7 mouse cellular contexts compared by ENCODE assay signal in the genomic region with DNA sequence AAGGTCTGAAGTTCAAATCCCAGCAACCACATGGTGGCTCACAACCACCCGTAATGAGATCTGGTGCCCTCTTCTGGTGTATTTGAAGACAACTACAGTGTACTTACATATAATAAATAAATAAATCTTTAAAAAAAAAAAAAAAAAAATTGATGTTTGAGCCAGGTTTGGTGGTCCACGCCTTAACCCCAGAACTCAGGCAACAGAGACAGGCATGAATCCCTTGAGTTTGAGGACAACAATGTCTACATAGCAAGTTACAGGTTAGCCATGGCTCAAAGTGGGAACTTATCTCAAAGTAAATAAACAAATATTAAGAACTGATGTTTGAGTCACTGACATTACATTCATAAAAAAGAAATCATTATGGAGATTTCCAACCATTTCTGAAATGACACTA. TPM values are rescaled to one million over a fixed set of nuclear protein-coding genes. Genes with fewer than 3 reads are reported as not detected.
DNase-seq lines count a peak whose midpoint lies in the region; ATAC-seq and TF ChIP-seq lines count a peak whose summit lies in the region.
"Not testable (repeated sequence)": the region's sequence is repeated elsewhere in the genome, so short reads cannot be mapped to it uniquely, and the experiment has no call there.
"Had no signal": no experiment of that assay in that cellular context is flagged by ENCODE, and none has a peak within 500 bp of the region (broad histone marks: within the 10 kb centered on the region; RNA-seq: fewer than 3 reads in every experiment).

No protein-coding gene starts in this region.

- not testable (repeated sequence) for H3K4me3 ChIP-seq in ES-E14 (ENCODE audit: insufficient read depth in 1 of 2, low read depth in 1 of 2, low read length in 2 of 2, poor library complexity in 1 of 2, severe bottlenecking in 1 of 2); heart, postnatal 0 days (ENCODE audit: low read depth, low read length); layer of hippocampus, adult 2 months; liver, postnatal 0 days (ENCODE audit: low read depth, low read length); stomach, postnatal 0 days (ENCODE audit: low read depth, low read length)

- H3K4me1 ChIP-seq in ES-E14 (ENCODE audit: control insufficient read depth in 2 of 2, insufficient read depth in 2 of 2, low read length in 2 of 2, poor library complexity in 1 of 2); heart, postnatal 0 days (ENCODE audit: control insufficient read depth, insufficient read depth); stomach, postnatal 0 days (replicated peaks; ENCODE audit: control insufficient read depth, insufficient read depth): not testable (repeated sequence)
- H3K4me1 ChIP-seq in liver, postnatal 0 days (ENCODE audit: insufficient read depth), result peaks cover 13% of the 10 kb centered on the region

- not testable (repeated sequence) for ATAC-seq in Patski; heart, postnatal 0 days (ENCODE audit: insufficient read depth, low read depth); liver, postnatal 0 days; stomach, postnatal 0 days (ENCODE audit: low FRiP score, low TSS enrichment)

- in situ Hi-C loops in ES-E14 (cut with MboI; ENCODE audit: low sequenced_read_pairs in 2 of 2, unreplicated experiment in 2 of 2); Patski (cut with MboI; ENCODE audit: low pct_unique_long_range_greater_than_20kb): not testable (repeated sequence)

- H3K27ac ChIP-seq in ES-E14 (ENCODE audit: insufficient read depth, low read depth, low read length, poor library complexity, severe bottlenecking); heart, postnatal 0 days (ENCODE audit: low read depth); layer of hippocampus, adult 2 months; liver, postnatal 0 days (ENCODE audit: low read depth); stomach, postnatal 0 days (replicated peaks): not testable (repeated sequence)

- H3K9me3 ChIP-seq in ES-E14 (ENCODE audit: control insufficient read depth, insufficient read depth, low read depth, low read length); heart, postnatal 0 days (replicated peaks; ENCODE audit: control insufficient read depth, low read length); liver, postnatal 0 days (ENCODE audit: low read length); stomach, postnatal 0 days (ENCODE audit: control insufficient read depth, low read length): not testable (repeated sequence)

- H3K9ac ChIP-seq in ES-E14 (ENCODE audit: insufficient read depth, low read depth, low read length, poor library complexity, severe bottlenecking); heart, postnatal 0 days (replicated peaks; ENCODE audit: low read depth, low read length); liver, postnatal 0 days (replicated peaks); stomach, postnatal 0 days (ENCODE audit: low read length): not testable (repeated sequence)

- H3K27me3 ChIP-seq in Patski; heart, postnatal 0 days (ENCODE audit: control insufficient read depth, insufficient read depth, low read length); liver, postnatal 0 days (ENCODE audit: insufficient read depth, low read length); stomach, postnatal 0 days (ENCODE audit: control insufficient read depth, insufficient read depth, low read length): not testable (repeated sequence)

- POLR2A ChIA-PET in Patski (lab: Charles Lee), result not testable (repeated sequence)

- H3K4me2 ChIP-seq in heart, postnatal 0 days (ENCODE audit: low read depth, low read length); liver, postnatal 0 days (ENCODE audit: low read depth, low read length); stomach, postnatal 0 days (replicated peaks; ENCODE audit: low read depth): not testable (repeated sequence)

- TF ChIP-seq CTCF in Patski (IDR thresholded peaks at IDR 0.05), result peak; percentile 31
- TF ChIP-seq CTCF in heart, postnatal 0 days (IDR thresholded peaks at IDR 0.05; ENCODE audit: low read depth), result 0 out of 2 replicates have a peak, but pooled peaks have one; percentile 9
- TF ChIP-seq CTCF in layer of hippocampus, adult 2 months (conservative IDR thresholded peaks at IDR 0.05), result peak; percentile 26
- peak; percentile 23 for TF ChIP-seq CTCF in liver, postnatal 0 days (IDR thresholded peaks at IDR 0.05; ENCODE audit: low read depth)
- peak; percentile 24; the same call in 1 of the 2 replicates for TF ChIP-seq CTCF in stomach, postnatal 0 days (IDR thresholded peaks at IDR 0.05; ENCODE audit: low read depth)

- CTCF ChIA-PET in Patski (lab: Charles Lee), result not testable (repeated sequence)

- not testable (repeated sequence) for TF ChIP-seq EP300 in heart, postnatal 0 days (IDR thresholded peaks at IDR 0.05; ENCODE audit: low read depth); liver, postnatal 0 days (IDR thresholded peaks at IDR 0.05; ENCODE audit: low read depth); stomach, postnatal 0 days (optimal IDR thresholded peaks at IDR 0.05)

- DNase-seq in ES-E14 (ENCODE audit: low read depth, low spot score); Patski (ENCODE audit: low read depth, low spot score); heart, postnatal 0 days (ENCODE audit: low spot score); layer of hippocampus, adult 2 months (ENCODE audit: low spot score in 2 of 2); liver, postnatal 0 days; stomach, postnatal 0 days (ENCODE audit: low spot score): not testable (repeated sequence)

- WGBS in heart, postnatal 0 days, result 87% methylated on average over 2 of the region's 2 CpGs
- 76% methylated on average over 2 of the region's 2 CpGs for WGBS in liver, postnatal 0 days (ENCODE audit: insufficient replicate concordance)
- 84% methylated on average over 2 of the region's 2 CpGs for WGBS in stomach, postnatal 0 days

- not testable (repeated sequence) for H3K36me3 ChIP-seq in ES-E14 (ENCODE audit: control insufficient read depth, insufficient read depth, low read length, poor library complexity, severe bottlenecking); heart, postnatal 0 days (replicated peaks; ENCODE audit: control insufficient read depth, insufficient read depth, low read length); liver, postnatal 0 days (replicated peaks; ENCODE audit: insufficient read depth, low read length); stomach, postnatal 0 days (ENCODE audit: control insufficient read depth, insufficient read depth, low read length)

TF ChIP-seq in ES-E14, 5 proteins besides CTCF, POLR2A, EP300 and RAD21:
- TF ChIP-seq ZNF384 (IDR thresholded peaks at IDR 0.05; ENCODE audit: low read depth, low read length), result peak; percentile 62; the same call in 1 of the 2 replicates

RNA-seq across cellular contexts. Expression of a gene that starts 45.1 kb away (rescaled TPM):
- 7.4 and 10.4 TPM in 2 replicates for total RNA-seq in ES-E14 (2012; rRNA removed)
- polyA plus RNA-seq in Patski (2021), result 12.4 TPM
- total RNA-seq in heart, postnatal 0 days (2014; rRNA removed; ENCODE audit: low replicate concordance), result 5.0 and 8.1 TPM in 2 replicates
- polyA plus RNA-seq in heart, postnatal 0 days (2015; fragmentation: Nextera tagmentation; extraction: Ambion mirVana), result 2.0 and 2.6 TPM in 2 replicates
- 10 to 100 TPM; 11.2 to 11.8 TPM for total RNA-seq in layer of hippocampus, adult 2 months (2021)
- 1.9 and 2.9 TPM in 2 replicates for polyA plus RNA-seq in liver, postnatal 0 days (2015; fragmentation: Nextera tagmentation; extraction: Ambion mirVana)
- polyA plus RNA-seq in stomach, postnatal 0 days (2015; fragmentation: Nextera tagmentation; extraction: Ambion mirVana), result 3.0 and 3.7 TPM in 2 replicates

RNA-seq across cellular contexts. Expression of a gene that starts 54.7 kb away (rescaled TPM):
- 0.37 and 0.89 TPM in 2 replicates for total RNA-seq in ES-E14 (2012; rRNA removed)
- polyA plus RNA-seq in Patski (2021), result not detected
- 66.6 and 76.3 TPM in 2 replicates for total RNA-seq in heart, postnatal 0 days (2014; rRNA removed; ENCODE audit: low replicate concordance)
- 72.9 and 74.9 TPM in 2 replicates for polyA plus RNA-seq in heart, postnatal 0 days (2015; fragmentation: Nextera tagmentation; extraction: Ambion mirVana)
- 1 to 10 TPM; 2.1 to 2.2 TPM for total RNA-seq in layer of hippocampus, adult 2 months (2021)
- 11.4 and 12.6 TPM in 2 replicates for polyA plus RNA-seq in liver, postnatal 0 days (2015; fragmentation: Nextera tagmentation; extraction: Ambion mirVana)
- 12.7 and 13.2 TPM in 2 replicates for polyA plus RNA-seq in stomach, postnatal 0 days (2015; fragmentation: Nextera tagmentation; extraction: Ambion mirVana)
- polyA plus RNA-seq: C2C12 had no signal

Comparison
In these comparisons a context has a peak if more than half of its experiments do, and no peak if none do; other contexts are left out.
1. RNA of a gene that starts 54.7 kb away (polyA plus RNA-seq): 72.9 to 74.9 TPM in heart, postnatal 0 days, 12.7 to 13.2 TPM in stomach, postnatal 0 days and 11.4 to 12.6 TPM in liver, postnatal 0 days; not detected in Patski (single experiment); every median in the first group is over 10 times any median in the second.
2. Peak in every context shown above with its lines, with median percentiles within 50 percentile points of each other: CTCF ChIP-seq.